Mouse (Mus musculus) lung, adult 2 months (tissue): Measurements from ENCODE around the gene Fut7.

Source experiments
- CTCF ChIP-seq: fragments of 200-500 bp; IDR thresholded peaks from 2 replicates; pipeline ENCODE4 v1.5.1; 2011; ENCODE audit warnings: mild to moderate bottlenecking, low read length, control low read depth; ENCODE audit not compliant: insufficient read depth
- POLR2A ChIP-seq: fragments of 200-500 bp; IDR thresholded peaks from 2 replicates; pipeline ENCODE4 v1.6.1; 2011; ENCODE audit warnings: low read depth, mild to moderate bottlenecking, control low read depth, low read length, borderline replicate concordance; ENCODE audit errors: extremely low read depth

DNA sequence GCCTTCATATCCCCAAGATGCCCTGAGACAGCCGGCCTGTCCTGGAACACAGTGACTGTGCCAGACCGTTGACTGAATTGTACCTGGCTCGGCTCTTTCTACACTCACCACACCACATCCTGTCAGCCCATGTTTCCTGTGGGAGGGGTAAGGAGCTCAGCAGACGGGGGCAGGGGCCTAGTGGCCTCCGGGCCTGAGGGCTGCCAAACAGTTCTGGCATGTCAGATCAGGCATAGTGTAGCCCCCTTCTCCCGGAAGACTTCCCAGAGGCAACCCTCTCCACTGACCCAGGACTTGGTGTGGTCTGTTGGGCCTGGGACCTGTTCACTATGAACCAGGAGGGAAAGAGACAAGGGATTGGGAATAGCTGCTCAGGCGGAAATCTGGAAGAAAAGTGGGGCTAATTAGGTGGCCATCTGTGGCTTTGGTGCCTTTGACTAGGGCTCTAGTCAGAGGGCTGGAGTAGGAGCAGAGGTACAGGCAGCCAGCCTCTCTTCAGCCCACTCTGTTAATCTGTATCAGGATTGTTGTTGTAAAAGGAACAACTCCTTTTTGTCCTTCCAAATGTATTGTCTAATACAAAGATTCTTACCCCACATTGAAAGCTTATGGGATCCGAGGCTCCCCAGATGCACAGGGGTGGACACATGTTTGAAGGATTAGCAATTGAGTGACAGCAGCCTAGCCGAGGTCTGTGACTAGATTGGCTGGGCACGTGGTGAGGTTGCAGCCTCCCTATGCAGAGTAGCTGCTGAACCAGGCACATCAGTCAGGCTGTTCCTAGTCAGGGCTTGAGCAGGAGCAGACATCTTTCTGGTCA lies 43.0 kb downstream of the Fut7 start:
- TF ChIP-seq POLR2A: no peak
- TF ChIP-seq CTCF: no peak
